Mouse (Mus musculus) forelimb bud, embryonic 11.5 days (tissue): ENCODE data around the gene Serac1.
"Not testable (repeated sequence)": the region's sequence is repeated elsewhere in the genome, so short reads cannot be mapped to it uniquely, and the experiment has no call there.

Experiments used
- DNase-seq: peaks from one replicate; pipeline ENCODE4 v3.0.0-alpha.2; 2012; ENCODE audit warnings: low read depth, low spot score

Serac1 gene

DNA sequence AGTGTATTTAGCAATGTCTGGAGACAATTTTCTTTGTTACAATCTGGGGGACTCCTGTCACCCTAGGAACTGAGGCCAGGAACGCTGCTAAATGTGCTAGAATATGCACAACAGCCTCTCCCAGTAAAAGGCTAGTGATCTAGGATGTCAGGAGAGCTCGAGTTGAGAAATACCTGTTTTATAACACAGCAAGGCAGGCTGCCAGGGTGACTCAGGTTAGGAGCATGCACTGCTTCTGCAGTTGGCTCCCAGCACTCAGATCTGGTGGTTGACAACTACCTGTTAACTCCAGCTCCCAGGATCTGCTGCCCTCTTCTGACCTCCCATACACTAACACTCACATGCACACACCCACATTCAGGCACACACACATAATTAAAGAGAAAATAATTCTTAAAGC, 13.5 kb downstream of the Serac1 start:
- DNase-seq: no peak

DNA sequence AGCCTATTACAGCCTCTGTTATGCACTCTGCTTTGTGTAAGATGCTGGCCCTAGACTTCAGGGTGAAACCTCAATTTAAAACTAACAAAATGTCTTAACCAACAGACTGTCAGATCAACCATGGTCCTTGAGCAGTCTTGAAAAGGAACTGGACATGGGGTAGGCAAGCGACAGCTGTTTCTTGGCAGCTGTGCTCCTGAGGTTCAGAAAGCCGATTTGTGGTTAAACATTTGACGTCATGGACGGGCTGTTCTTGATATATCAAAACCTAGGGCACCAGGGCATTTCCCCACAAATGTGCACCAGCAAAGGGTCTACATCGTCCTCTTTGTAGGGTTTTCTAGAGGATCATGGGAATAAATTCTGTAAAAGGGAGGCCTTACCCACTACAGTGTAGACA, 16.0 kb downstream of the Serac1 start:
- DNase-seq: no peak

DNA sequence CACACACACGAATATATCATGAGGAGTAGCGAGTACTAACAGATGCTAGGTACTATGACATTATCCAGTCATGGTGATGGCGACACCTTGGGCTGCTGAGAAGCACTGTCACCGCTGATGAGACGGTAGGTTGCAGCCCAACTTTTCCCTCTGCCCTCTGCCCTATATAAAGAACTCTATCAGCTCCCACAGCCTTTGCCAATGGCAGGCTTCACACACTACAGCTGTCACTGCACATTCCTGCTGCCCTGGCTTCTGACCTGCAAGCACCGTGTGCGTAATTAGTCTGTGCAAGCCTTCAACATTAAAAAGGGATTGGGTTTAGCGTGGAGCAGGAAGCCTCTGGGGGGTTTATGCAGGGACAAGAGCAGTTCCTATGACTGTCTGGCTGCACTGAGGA, 16.7 kb downstream of the Serac1 start:
- DNase-seq: no peak

DNA sequence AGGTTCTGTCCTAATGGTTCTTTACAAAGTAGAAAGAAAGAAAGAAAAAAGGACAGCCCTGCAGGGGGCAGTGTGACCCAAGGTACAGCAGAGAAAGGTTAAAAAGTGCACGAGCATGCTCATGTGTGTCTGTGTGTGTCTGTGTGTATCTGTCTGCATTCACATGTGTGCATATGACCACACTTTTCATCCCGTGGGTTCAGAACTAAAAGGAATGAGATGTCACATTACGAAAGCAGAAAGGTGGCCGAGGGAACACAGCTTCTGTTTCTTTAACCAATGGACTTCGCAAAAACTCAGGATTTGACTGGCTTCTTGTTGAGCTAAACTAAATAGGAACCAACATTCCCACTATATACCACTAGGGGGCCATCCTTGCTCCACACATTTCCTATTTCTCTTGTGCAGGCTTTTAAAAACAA, 24.6 kb downstream of the Serac1 start:
- DNase-seq: peak; percentile 73

DNA sequence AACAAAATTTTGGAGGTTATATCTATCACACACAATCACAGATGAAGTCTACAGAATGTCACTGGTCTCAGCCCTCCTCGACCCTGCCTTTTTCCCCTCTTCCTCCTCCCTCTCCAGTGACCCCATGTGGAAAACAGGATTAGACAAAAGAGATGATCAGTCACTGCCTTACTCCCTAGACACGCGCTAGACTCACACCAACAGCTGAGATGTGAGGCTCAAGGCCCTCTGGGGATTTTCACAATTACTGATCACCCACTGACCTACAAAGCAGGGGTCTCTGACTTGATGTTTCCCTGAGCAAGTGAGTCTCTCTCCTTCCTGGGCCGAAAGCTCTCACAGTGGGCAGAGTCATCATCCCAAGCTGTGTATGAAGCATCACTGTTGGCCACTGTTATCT, 26.7 kb downstream of the Serac1 start:
- no peak for DNase-seq

DNA sequence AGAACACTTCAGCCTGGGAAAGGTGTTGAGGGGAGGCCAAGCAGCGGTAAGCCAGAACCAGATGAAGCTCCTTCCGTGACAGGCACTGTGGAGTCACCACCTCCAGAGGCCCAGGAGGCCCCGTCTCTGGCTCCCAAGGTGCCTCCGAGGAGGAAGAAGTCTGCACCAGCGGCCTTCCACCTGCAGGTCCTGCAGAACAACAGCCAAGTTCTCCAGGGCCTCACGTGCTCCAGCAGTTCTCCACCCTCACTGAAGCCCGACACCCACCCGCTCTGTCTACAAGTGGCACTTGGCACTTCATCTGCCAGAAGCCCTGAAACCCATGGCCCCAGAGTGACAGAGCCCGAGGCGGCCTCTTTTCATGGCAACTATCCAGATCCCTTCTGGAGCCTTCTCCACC, 42.0 kb downstream of the Serac1 start:
- no peak for DNase-seq

DNA sequence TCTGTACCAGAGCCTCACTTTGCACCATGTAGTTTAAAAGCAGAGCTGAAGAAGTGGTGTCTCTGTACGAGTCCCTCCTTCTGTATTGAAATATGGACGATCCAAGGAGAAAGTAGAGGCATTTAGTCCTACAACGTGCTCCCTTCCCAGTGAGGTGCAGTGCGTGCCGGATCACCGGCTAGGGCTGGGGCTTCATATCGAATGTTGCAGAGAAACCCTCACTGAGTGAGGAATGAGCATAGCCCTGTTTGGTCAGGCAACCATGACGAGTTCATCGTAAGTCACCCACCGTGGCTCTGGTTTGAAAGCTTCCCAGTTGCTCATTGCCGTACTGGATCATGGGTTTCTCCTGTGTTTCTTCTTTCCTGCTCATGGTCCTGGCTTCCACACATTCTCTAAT, 42.7 kb downstream of the Serac1 start:
- no peak for DNase-seq

- no peak for DNase-seq
These were observed 43.1 kb downstream of the Serac1 start for GRCm38 (mm10) chr17:6036458-6036857.

DNA sequence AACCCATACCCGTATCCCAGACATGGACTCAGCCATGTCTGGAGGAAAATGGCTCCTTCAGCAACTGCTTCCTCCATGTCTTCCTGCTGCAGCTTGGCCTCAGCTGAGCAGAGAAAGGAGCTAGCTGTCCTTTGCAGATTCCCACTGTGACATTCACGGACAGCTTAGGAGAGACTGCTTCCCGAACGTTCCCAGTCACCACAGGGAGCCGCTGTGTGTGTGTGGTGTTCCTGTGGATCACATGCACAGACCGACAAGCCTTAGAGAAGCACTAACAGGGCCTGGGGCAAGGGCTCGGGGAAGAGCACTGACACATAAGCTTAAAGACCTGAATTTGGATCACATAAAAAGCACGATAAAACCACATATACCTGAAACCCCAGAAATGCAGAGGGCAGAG, 43.9 kb downstream of the Serac1 start:
- no peak for DNase-seq

DNA sequence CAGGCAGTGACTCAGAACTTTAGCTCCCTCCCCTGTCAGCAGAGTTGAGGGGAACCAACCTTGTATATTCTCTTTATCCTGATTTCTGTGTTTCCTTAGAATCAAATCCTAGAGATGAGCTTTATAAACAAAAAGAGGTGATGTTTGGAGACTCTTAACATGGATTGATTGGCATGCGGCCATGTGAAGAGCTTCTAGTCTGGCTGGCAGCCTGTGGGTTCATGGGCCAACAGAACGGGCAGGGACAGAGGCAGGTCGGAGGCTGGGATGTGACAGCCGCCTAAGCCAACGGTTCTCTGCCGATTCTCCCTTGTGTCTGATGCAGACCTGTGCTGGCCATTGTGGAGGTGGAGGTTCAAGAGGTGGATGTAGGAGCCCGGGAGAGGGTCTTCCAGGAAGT, 53.7 kb downstream of the Serac1 start:
- no peak for DNase-seq

DNA sequence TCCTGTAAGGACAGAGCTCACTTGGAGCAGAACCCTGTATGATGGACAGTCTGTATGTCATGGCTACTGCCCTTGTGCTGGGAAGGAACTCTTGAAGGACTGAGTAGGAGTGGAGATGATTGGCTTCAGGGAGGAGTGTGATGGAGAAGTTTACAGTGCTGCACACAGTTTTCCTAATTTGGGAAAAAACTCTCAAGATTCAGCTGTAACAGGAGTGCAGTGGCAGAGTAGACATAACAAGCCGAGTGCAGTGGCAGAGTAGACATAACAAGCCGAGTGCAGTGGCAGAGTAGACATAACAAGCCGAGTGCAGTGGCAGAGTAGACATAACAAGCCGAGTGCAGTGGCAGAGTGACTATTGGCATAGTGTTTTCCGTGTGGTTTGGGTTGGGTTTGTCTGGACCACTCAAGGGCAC, 58.2 kb downstream of the Serac1 start:
- DNase-seq: not testable (repeated sequence)

DNA sequence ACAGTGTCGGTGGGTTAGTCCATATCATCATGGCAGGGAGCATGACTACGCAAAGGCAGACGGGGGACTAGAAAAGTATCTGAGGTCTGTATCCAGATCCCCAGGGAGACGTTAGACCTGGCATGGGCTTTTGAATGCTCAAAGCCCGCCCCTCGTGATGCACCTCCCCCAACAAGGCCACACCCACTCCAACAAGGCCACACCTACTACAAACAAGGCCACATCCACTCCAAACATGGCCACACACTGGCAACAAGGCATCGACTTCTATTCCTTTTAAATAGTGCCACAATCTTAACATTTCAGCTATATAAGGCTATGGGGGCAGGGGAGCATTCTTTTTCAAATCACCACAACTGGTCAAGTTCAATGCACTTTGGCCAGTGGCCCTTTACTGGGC, 58.9 kb downstream of the Serac1 start:
- DNase-seq: no peak

GRCm38 (mm10) chr17:6019776-6020175, 59.8 kb downstream of the Serac1 start:
- peak; percentile 18 for DNase-seq

DNA sequence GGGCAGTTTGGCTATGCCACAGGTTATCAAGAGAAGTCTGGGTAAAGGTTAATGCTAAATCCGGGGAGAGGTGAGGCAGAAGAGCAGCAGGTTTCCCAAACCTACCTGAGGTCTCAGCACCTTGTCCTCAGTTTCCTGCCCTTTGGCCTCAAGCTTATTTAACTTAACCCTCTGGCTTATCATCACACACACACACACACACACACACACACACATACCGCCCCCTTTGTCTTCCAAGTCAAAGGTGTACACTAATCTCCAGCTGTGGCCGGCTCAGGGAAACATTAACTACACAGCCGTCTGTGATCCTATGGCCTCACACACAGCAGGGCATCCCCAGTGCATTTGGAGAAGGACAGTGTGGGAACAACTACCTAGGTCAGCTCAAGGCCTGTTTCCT, 61.2 kb downstream of the Serac1 start:
- no peak for DNase-seq

DNA sequence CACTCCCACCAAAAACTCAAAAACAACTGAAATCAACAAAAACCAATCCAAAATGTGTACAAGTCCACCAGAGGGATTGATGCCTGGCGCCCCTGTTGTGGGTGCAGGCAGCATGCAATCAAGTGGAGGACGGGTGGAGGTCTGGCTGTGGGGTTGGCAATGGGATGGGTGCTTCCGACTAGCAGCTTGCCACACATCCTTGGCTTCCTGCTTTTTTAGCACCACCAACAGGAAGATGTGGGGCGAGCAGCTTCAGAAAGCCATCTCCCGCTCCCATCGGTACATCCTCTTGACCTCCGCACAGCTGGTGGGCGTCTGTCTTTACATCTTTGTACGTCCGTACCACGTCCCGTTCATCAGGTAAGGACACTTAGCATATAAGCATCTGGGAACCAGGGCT, 62.3 kb downstream of the Serac1 start:
- no peak for DNase-seq

- no peak for DNase-seq
These were observed 63.2 kb downstream of the Serac1 start for GRCm38 (mm10) chr17:6016213-6016780.

- no peak for DNase-seq
These were observed 64.6 kb downstream of the Serac1 start for GRCm38 (mm10) chr17:6014985-6015384.

DNA sequence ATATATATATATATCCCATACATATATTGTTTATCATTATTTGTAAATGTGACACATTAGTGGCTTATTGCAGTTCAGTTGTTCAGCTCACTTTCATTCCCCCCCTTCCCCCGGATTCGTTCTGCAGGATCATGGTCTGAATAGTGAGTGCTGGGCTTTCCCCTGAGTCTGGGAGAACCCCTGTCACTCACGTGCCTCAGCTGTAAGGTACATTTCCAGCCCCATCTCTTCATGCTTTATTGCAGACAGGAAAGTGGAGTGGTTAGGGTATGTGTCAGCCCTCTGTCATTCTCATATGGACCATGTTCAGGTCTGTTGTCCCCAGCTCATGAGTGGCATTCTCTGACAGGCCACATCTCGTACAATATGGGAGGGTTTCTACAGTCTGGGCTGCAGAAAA, 66.5 kb downstream of the Serac1 start:
- DNase-seq: no peak

GRCm38 (mm10) chr17:6009606-6010005, 69.9 kb downstream of the Serac1 start:
- DNase-seq: no peak

- no peak for DNase-seq
These were observed 71.0 kb downstream of the Serac1 start for GRCm38 (mm10) chr17:6008590-6008989.

DNA sequence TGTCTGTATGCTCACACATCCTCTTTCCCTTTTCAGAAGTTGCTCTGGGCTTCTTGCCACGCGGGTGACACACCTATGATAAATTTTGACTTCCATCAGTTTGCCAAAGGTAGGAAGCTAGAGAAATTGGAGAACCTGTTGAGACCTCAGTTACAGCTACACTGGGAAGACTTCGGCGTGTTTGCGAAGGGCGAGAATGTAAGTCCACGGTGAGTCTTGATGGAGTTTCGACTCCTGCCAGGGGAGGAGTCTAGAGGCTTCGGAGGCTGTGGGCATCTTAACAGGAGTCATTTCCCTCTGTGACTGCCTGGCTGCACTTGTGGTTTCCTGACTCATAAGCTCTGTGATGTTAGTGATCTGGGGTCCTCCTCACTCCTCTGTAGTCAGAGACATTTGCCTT, 71.6 kb downstream of the Serac1 start:
- no peak for DNase-seq

- DNase-seq: no peak
These were observed 72.3 kb downstream of the Serac1 start for GRCm38 (mm10) chr17:6007101-6007780.

GRCm38 (mm10) chr17:6005638-6006471, 73.7 kb downstream of the Serac1 start:
- peak; percentile 37 for DNase-seq
